Mouse (Mus musculus) E14TG2a.4 (cell line): ENCODE results near the gene Evi5.

Experiments used
- CTCF ChIP-seq: conservative IDR thresholded peaks from 2 replicates; pipeline ENCODE4 v1.5.1; 2014; ENCODE audit warnings: low read length
- NANOG ChIP-seq: IDR thresholded peaks from 2 replicates; pipeline ENCODE4 v1.6.1; 2014; ENCODE audit warnings: borderline replicate concordance, low read length, mixed read lengths
- POU5F1 ChIP-seq: IDR thresholded peaks from 2 replicates; pipeline ENCODE4 v1.6.1; 2014; ENCODE audit warnings: low read length, borderline replicate concordance

DNA sequence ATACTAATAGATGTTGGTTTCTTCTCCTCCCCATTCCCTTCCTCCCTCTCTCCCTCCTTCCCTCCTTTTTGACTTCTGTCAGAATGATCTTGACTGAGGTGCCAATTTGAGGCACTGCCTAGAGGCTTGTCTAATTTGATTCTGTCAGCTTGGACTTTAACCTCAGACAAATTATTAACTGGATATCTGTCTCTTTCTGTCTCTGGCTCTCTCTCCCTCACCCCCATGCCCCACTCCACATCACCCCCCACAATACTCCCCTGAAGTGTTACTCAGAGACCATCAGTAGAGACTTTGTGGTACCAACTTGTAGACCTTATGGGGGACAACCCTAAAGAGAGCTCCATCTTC, 329 bp upstream of the Evi5 start:
- TF ChIP-seq CTCF: no peak
- TF ChIP-seq NANOG: no peak
- no peak for TF ChIP-seq POU5F1
